In the genomic region with DNA sequence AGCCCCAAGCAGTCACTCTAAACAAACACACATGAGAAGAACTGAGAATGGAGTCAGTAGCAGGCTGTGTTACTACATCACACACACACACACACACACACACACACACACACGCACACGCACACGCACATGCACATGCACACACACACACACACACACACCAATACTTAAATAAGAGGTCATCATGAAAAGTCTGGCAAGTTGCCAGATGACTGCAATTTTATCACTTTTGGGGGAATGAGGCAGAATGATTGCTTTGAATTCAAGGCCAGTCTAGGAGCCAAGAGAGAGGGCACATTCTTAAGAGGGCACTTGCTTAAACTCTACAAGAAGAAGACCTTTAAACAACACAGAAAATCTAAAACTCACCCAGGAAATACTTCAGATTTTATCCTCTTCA, we compare ENCODE assay signal across 19 mouse cellular contexts. TPM values are rescaled to one million over a fixed set of nuclear protein-coding genes. Genes with fewer than 3 reads are reported as not detected.
"Had no signal": no experiment of that assay in that cellular context is flagged by ENCODE, and none has a peak within 500 bp of the region (broad histone marks: within the 10 kb centered on the region; RNA-seq: fewer than 3 reads in every experiment).

No protein-coding gene starts in this region.

- DNase-seq: cerebellum, postnatal 14 days; cerebellum, postnatal 25 days; cerebellum, postnatal 36 days; embryo, embryonic 11 days; forebrain, postnatal 0 days; gastrocnemius, adult 2 months; gastrocnemius, postnatal 10 days; gastrocnemius, postnatal 14 days; gastrocnemius, postnatal 25 days; gastrocnemius, postnatal 36 days; heart, adult 11 months; heart, adult 18-20 months; heart, adult 2 months had no signal

RNA-seq across cellular contexts. Expression of a gene that starts 12.0 kb away (rescaled TPM):
- total RNA-seq: common myeloid progenitor, adult 5-6 weeks had no signal
- polyA plus RNA-seq: erythroblast, embryonic 14.5 days; forebrain, embryonic 16.5 days; heart, embryonic 11.5 days had no signal

RNA-seq across cellular contexts. Expression of a gene that starts 33.5 kb away (rescaled TPM):
- polyA plus RNA-seq: erythroblast, embryonic 14.5 days had no signal

RNA-seq across cellular contexts. Expression of a gene that starts 51.2 kb away (rescaled TPM):
- total RNA-seq: forebrain, postnatal 0 days; gastrocnemius, adult 18-20 months; gastrocnemius, adult 2 months; gastrocnemius, postnatal 10 days; gastrocnemius, postnatal 14 days; gastrocnemius, postnatal 25 days; gastrocnemius, postnatal 36 days; heart, adult 18-20 months; heart, adult 2 months; heart, adult 8-10 months had no signal
- polyA plus RNA-seq: erythroblast, embryonic 14.5 days; heart, adult 2 months had no signal
